Mouse (Mus musculus) CH12.LX (cell line): ENCODE results near the gene Edem2.

Source experiments
- CTCF ChIP-seq, 2 experiments: IDR thresholded peaks in 1 of 2; conservative IDR thresholded peaks in 1 of 2; 2 replicates each; pipeline ENCODE4 v1.5.1; 2011 to 2012; ENCODE audit warnings: low read depth in 2 of 2, low read length in 2 of 2, improper control_type of control experiment in 1 of 2, inconsistent platforms in 1 of 2, mild to moderate bottlenecking in 1 of 2, moderate library complexity in 1 of 2
- GABPA ChIP-seq: IDR thresholded peaks from 2 replicates; pipeline ENCODE4 v1.6.1; 2012; ENCODE audit warnings: low read depth, low read length, improper control_type of control experiment, inconsistent platforms; ENCODE audit not compliant: insufficient replicate concordance
- JUN ChIP-seq: IDR thresholded peaks from 2 replicates; pipeline ENCODE4 v1.6.1; 2011; ENCODE audit warnings: low read depth, mild to moderate bottlenecking, low read length, improper control_type of control experiment, moderate library complexity; ENCODE audit not compliant: insufficient read depth
- MEF2A ChIP-seq: IDR thresholded peaks from 2 replicates; pipeline ENCODE4 v1.6.1; 2014; ENCODE audit warnings: low read depth, mild to moderate bottlenecking, inconsistent platforms, low read length, improper control_type of control experiment, borderline replicate concordance
- NELFE ChIP-seq: IDR thresholded peaks from 2 replicates; pipeline ENCODE4 v1.6.1; 2011; ENCODE audit warnings: low read depth, low read length, improper control_type of control experiment
- POLR2A ChIP-seq: IDR thresholded peaks from 2 replicates; pipeline ENCODE4 v1.6.1; 2011; ENCODE audit warnings: low read depth, mild to moderate bottlenecking, improper control_type of control experiment, low read length
- RAD21 ChIP-seq: IDR thresholded peaks from 2 replicates; pipeline ENCODE4 v1.6.1; 2011; ENCODE audit warnings: low read depth, mild to moderate bottlenecking, low read length, improper control_type of control experiment, moderate library complexity
- SIN3A ChIP-seq: IDR thresholded peaks from 2 replicates; pipeline ENCODE4 v1.6.1; 2012; ENCODE audit warnings: low read length, improper control_type of control experiment, inconsistent platforms
- ZC3H11A ChIP-seq: IDR thresholded peaks from 2 replicates; pipeline ENCODE4 v1.6.1; 2012; ENCODE audit warnings: low read depth, mild to moderate bottlenecking, inconsistent platforms, low read length, improper control_type of control experiment
- ZMIZ1 ChIP-seq: IDR thresholded peaks from 2 replicates; pipeline ENCODE4 v1.6.1; 2012; ENCODE audit warnings: low read depth, mild to moderate bottlenecking, inconsistent platforms, low read length, improper control_type of control experiment

DNA sequence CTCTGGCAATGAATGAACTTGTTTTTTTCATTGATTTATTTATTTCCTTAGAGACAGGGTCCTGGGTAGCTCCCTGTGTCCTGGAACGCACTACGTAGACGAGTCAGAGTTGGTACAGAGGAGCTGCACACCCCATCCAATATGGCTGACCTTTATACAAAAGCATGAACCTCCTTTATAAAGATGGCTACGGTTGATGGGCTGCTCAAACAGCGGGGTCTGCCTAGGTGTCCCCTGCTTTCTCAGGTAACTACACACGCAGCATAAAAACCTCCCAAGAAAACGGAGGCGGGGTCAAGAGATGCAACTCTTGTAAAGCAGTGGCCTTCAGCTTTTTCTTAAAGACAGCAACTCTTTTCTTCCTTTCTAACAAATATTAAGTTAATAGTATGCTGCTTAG, 61.4 kb downstream of the Edem2 start:
- no peak for TF ChIP-seq CTCF (conservative IDR thresholded peaks at IDR 0.05 in 1 of 2, IDR thresholded peaks at IDR 0.05 in 1 of 2; ENCODE audit: low read depth in 2 of 2, low read length in 2 of 2)
- TF ChIP-seq JUN = no peak
- TF ChIP-seq ZC3H11A = no peak
- TF ChIP-seq NELFE = no peak
- TF ChIP-seq GABPA = no peak
- no peak for TF ChIP-seq POLR2A
- TF ChIP-seq MEF2A = no peak
- TF ChIP-seq SIN3A = no peak
- TF ChIP-seq RAD21 = no peak
- no peak for TF ChIP-seq ZMIZ1
